Mouse (Mus musculus): ENCODE measurements around the gene Dnah6.
A peak's percentile ranks its signal among the peaks of the same experiment; 100 is the strongest.

Dnah6 gene

GRCm38 (mm10) chr6:73020061-73020460 is 201.4 kb downstream of the Dnah6 start:
- DNase-seq: no peak

GRCm38 (mm10) chr6:73018725-73019280 is 202.6 kb downstream of the Dnah6 start:
- DNase-seq: no peak

DNA sequence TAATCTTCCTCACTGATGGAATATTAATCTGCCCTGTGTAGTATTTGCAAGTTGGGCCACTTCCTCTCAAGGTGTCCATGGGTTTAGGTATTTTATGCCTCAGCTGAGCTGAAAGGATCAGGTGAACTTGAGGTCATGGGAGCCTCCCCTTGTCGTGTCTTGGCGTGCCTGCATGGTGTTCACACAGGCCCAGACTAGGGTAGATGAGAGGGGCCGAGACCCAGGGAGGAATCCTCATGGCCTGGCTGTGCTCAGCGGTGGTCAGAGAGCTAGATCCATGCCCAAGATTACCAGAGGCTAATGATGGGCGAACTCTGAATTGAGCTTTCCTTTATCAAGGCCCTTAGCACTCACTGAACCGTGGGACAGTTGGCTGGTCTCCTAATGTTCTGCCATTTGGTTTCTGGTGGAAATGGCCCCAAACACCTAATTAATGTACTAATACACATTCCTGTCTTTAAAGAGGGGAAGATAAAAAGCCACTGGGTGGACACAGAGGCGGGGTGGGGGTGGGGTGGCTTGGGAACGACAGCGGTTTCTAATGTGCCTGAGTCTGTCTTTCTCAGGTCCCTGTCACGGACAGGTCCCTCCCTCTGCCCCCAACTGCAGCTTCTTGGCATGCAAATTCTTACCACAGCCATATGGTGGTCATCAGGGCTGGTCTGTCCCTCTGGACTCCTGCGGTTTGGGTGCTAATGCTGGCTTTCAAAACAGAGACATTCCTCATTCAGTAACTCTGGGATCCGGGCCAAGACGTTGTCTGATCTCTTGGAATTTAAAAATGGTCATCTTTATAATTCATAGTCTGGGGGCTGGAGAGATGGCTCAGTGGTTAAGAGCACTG is 206.9 kb downstream of the Dnah6 start:
- DNase-seq: no peak

DNA sequence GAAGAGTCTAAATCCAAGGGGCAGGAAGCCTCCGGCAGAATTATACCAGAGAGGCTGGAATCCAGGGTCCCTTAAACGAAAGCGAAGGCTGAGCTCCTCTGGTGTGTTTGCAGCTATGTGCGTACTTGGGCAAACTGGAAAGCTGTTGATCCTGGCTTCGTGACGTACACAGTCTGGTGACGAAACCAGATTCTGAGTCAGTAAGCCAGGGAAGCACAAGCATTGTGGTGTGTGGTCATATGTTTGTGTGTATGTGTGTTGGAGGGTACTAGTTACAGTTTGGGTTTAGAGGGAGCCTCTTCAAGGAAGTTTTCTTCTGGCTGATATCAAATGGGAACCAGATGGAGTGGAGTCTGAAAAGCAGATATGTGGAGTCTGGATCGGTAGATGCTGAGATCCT is 208.5 kb downstream of the Dnah6 start:
- DNase-seq: no peak

GRCm38 (mm10) chr6:73011827-73012226 is 209.6 kb downstream of the Dnah6 start:
- no peak for DNase-seq

GRCm38 (mm10) chr6:73010073-73010472 is 211.4 kb downstream of the Dnah6 start:
- peak; percentile 64 to 69 for DNase-seq

DNA sequence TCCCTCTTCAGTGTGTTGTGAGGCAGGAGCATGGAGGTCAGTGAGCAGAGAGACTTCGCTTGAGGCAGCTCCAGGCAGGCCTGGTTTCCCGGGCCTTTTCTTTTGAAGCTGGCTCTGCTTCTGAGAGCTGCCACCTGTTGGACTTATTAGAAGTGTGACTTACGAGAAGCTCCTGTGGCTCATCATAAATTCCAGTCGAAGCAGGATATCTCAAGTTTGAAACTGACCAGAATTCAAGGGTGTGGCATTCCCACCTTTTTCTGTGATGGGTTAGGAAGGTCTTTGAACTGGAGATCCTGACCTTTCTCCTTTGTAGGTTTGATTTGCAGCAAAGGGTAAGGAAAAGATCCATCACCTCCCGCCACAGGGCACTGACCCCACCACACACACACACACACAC is 217.8 kb downstream of the Dnah6 start:
- DNase-seq: no peak

DNA sequence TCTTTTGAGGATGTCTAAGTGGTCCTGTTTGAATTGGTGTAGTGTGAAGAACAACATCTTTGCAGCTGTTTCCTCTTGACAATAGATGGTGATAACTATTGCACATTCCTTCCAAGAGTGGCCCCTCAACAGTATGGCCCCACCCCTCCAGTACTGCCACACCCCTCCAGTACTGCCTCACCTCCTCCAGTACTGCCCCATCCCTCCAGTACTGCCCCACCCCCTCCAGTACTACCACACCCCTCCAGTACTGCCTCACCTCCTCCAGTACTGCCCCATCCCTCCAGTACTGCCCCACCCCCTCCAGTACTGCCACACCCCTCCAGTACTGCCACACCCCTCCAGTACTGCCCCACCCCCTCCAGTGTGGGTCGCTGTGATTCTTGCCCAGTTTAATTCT is 219.1 kb downstream of the Dnah6 start:
- no peak for DNase-seq

- no peak for DNase-seq
Observed at GRCm38 (mm10) chr6:72998809-72999208, 222.6 kb downstream of the Dnah6 start.

GRCm38 (mm10) chr6:72993688-72994082 is 227.8 kb downstream of the Dnah6 start:
- peak in 1 of 2 experiments; percentile 35 for DNase-seq

- DNase-seq: peak; percentile 74 to 82
Observed at GRCm38 (mm10) chr6:72993054-72993687, 228.3 kb downstream of the Dnah6 start.

DNA sequence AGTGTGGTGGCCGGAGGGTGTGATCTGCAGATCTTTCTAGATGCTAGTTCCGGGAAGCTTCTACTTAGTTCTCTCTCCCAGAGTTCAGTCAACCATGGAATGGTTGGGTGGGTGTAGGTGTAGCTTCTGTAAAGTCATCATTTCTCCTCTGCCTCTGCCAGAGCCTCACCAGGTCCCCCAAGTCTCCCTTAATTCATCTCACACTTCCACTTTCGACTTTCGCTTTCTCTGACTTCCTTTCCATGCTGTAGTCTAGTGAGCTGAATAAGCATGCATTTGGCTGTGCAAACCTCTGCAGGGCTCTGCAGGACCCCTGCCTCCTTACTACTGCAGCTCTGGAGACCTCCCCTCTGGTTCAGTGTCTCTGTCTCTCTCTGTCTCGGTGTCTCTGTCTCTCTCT is 231.2 kb downstream of the Dnah6 start:
- DNase-seq: no peak

DNA sequence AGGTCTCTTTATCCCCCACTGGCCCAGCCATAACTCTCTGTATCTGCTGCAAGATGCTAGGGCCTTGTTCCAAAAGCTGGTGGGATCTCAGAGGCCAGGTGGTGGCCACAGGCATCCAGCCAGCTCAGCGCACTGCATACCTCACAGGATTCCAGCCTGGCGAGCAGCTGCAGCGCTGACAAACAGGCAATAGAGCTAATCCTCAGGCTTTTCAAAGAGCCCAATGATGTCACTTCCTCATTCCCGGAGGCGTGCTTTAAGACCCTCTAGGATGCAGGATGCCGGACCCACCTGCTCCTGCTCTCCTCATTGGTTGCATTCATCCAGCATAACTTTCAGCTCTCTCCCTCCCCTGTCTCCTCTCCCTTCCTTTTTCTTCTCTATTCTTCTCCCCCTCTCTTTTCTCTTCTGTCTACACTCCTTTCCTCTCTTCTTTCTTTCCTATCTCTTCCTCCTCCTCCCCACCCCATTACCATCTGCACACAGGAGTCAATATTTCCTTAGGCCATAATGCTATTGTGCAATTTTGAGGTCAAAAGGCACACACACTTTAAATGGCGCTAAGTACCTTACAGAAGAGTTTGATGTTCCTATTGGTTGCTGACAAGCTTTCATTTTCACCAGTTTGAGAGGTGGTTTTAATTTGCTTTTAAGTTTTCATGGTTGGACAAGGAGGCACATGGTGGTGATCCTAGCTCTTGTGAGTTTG is 232.3 kb downstream of the Dnah6 start:
- no peak for DNase-seq

DNA sequence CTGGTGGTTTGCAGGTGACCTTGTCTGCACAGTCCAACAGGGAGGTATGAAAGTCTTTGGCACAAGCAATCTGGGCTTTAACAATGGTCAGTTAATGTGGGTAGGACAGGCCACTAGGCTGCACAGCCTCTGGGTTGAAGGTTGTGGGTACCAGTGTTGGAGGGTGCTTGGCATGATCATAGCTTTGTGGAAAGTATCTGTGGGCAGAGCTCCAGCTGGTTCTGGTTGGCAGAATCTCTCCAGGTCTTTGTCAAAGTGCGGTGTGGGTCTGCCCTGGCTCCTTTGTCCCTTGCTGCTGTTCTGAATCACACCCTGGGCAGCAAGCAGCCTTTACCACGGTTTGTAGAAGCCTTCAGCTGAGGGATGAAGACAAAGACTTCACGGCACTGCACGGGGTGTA is 238.9 kb downstream of the Dnah6 start:
- DNase-seq: no peak

DNA sequence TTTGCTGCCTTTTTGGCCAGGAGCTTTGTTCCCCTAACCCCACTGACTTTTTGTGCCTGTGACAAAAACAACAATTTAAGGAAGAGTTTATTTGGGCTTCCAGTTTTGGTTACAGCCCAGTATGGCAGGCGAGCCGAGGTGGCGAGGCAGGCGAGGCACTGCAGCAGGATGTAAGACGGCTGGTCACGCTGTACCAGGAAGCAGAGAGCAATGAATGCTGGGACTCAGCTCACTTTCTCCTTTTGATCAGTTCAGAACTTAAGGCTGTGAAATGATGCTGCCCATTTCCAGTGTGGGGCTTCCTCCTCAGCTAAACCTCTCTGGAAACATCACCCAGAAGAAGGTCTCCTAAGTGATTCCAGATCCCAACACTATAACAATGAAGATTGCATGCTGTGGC is 239.6 kb downstream of the Dnah6 start:
- DNase-seq: peak in 1 of 2 experiments; percentile 26

DNA sequence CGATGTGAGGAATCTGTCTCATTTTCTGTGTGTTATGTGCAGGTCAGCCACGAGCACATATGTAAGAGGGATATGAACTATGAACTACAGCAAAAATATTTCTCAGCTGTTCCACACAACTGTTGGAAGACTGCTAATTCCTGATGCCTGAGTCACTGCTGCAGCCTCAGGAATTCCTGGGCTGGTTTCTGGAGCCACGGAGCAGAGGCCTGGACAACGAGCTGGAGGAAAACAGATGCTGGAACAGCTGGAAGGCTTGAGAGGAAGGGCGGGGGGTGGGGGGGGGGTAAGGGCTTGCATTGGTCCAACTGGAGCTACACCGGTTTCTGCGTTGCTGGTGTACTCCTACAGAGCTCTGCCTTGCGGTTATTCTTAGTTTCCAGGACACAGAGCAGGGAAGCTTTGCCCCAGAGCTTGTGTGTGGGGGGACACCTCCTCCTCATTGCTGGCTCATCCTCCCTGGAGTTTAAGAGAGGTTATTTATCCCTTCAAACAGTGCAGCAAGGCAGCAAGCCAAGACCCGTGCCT is 240.3 kb downstream of the Dnah6 start:
- DNase-seq: no peak

DNA sequence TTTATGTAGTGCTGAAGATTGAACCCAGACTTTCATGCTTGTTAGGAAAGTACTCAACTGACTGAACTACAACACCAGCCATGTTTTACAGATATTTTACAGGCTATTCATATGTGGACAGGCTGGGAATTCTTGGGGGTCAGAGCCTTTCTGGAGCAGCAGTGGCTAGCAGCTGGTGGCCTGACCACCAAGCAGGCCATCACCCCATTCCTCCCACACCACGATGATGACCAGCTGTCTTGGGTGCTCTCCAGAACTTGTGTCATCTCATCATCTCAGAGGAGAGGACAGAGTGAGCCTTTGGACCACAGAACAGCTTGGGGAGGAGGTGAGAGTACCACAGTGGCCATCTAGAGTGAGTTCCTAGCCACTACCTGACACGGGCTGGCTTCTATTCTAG is 244.6 kb downstream of the Dnah6 start:
- no peak for DNase-seq

- DNase-seq: no peak
Observed at GRCm38 (mm10) chr6:72971074-72971473, 250.4 kb downstream of the Dnah6 start.

DNA sequence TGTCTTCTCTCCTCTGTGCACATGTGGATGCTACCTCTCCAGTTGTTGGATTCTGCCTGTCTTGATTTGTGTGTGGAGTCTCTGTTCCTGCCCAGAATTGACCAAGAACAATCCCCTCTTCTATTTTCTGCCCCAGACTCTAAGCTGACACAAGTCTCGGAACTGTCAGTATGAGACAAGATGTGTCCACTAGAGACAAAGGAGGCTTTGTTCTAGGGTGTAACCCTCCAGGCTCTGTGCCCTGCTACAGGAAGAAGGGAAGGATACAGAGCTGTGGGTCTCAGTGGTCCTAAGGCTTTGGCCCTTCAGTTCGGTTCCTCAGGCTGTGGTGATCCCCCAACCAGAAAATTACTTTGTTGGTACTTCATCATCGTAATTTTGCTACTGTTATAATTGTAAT is 251.7 kb downstream of the Dnah6 start:
- no peak for DNase-seq
